Mouse (Mus musculus): ENCODE results near the gene Cpne5. TPM values are rescaled to one million over a fixed set of nuclear protein-coding genes. Genes with fewer than 3 reads are reported as not detected.
"Not testable (repeated sequence)": the region's sequence is repeated elsewhere in the genome, so short reads cannot be mapped to it uniquely, and the experiment has no call there.

The Cpne5 gene
- polyA plus RNA-seq, 1 experiment: not detected

DNA sequence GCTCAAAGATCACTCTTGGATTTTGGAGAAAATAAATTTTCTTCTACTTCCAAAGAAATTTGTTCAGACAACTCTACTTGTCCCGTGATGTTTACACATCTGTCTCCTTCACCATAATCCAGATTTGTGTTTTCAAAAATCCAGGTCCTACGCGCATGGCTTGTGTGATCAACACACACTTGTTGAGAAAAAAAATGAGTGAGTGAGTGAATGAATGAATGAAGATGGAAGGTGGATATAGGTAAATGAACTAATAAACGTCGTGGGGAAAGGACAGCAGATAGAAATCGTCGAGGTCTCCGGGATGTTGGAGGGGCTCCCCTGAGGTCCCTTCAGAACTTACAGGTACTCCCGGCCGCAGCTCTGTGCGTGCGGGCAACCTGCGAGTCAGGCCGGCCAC, 25.4 kb upstream of the Cpne5 start:
- peaks cover 5% of the 10 kb centered on the region; the same call in 1 of the 2 replicates for H3K4me1 ChIP-seq (ENCODE audit: control insufficient read depth, insufficient read depth, insufficient read length, low read length)
- H3K27ac ChIP-seq (replicated peaks; ENCODE audit: low read depth, low read length): peak overlapping the region; percentile 94
- H3K4me3 ChIP-seq (ENCODE audit: insufficient read depth, low read depth, low read length): peak overlapping the region; percentile 85

DNA sequence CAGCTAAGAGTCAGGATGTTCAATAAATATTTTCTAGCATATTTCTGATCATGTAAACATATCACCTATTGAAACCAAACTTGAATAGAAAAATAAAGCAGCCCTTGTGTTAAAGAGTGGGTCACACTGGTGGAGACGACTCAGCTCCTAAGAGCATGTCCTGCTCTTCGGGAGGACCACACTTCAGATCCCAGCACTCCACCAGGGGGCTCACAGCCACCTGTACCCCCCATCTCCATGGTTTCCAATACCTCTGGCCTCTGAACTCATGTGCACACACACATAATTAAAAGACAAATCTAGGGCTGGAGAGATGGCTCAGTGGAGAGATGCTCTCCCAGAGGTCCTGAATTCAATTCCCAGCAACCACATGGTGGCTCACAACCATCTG, 24.3 kb upstream of the Cpne5 start:
- H3K27ac ChIP-seq (replicated peaks; ENCODE audit: low read depth, low read length): no peak overlapping the region
- H3K4me1 ChIP-seq (ENCODE audit: control insufficient read depth, insufficient read depth, insufficient read length, low read length): peaks cover 9% of the 10 kb centered on the region
- no peak overlapping the region for H3K4me3 ChIP-seq (ENCODE audit: insufficient read depth, low read depth, low read length)

DNA sequence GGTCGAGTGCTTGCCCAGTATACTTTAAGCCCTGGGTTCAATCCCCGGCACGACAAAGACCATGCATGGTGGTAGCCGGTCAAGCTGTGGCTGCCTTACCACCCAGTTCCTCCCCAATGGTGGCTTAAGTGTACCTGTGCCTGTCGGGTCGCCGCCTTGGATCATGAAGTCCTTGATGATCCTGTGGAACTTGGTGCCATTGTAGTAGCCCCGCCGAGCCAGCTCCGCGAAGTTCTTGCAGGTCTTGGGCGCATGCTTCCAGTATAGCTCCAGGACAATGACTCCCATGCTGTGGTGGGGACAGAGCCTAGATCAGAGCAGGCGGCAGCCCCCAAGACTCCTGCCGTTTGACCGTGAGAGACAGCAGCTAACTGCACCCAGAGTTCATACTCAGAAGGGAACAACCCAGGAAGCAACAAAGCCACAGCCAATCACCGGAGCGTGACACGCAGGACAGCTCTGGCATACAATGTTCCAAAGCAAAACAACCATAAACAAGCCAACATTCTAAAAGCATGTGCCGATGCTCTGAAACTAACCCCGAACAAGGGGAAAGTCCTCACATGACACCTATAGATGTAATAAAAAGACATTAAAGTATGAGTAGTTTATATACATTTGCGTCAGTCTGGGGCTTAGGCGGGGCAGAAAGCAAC, 23.8 kb upstream of the Cpne5 start:
- H3K4me1 ChIP-seq (ENCODE audit: control insufficient read depth, insufficient read depth, insufficient read length, low read length): peaks cover 9% of the 10 kb centered on the region
- H3K4me3 ChIP-seq (ENCODE audit: insufficient read depth, low read depth, low read length): no peak overlapping the region
- no peak overlapping the region for H3K27ac ChIP-seq (replicated peaks; ENCODE audit: low read depth, low read length)

DNA sequence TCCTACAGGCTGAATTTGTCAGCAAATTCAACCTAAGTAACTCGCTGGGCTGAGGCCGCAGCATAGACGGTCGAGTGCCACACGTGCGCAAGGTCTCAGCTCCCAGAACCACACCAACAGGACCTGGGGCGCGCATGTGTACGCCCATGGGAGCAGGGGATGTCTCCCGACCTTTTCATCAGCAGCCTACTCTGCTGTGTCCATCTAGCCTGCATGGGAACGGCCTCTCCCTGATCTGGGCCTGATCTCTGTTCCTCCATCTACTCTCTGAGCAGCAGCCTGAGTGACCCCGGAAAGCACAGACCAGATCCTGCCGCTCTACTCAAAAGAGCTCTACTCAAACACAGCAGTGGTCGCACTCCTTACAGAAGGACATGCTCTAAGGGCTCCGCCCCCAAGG, 22.5 kb upstream of the Cpne5 start:
- H3K27ac ChIP-seq (replicated peaks; ENCODE audit: low read depth, low read length): no peak overlapping the region
- no peak overlapping the region for H3K4me3 ChIP-seq (ENCODE audit: insufficient read depth, low read depth, low read length)
- peaks cover 10% of the 10 kb centered on the region for H3K4me1 ChIP-seq (ENCODE audit: control insufficient read depth, insufficient read depth, insufficient read length, low read length)

DNA sequence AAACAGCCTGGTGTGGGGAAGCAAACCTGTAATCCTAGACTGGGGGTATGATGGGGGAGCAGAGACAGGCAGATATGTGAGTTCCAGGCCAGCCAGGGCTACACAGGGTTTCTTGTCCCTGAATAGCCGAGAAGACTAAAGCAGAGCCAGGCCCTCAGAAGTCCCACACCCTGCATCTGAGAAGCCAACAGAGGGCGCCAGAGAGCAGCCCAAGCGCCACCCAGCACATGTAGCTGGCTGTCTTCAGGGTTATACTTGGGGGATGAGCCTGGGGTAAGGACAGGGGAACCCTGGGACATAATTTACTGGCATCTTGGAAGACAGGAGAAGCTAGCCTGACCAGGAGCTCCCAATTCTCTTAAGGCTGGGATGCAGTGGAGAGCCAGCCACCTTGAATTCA, 21.5 kb upstream of the Cpne5 start:
- Histone ChIP-seq H3K4me1 (ENCODE audit: control insufficient read depth, insufficient read depth, insufficient read length, low read length) (peaks cover 11% of the 10 kb centered on the region), H3K4me3 (ENCODE audit: insufficient read depth, low read depth, low read length) (no peak overlapping the region), H3K27ac (replicated peaks; ENCODE audit: low read depth, low read length) (peak overlapping the region; percentile 78)

DNA sequence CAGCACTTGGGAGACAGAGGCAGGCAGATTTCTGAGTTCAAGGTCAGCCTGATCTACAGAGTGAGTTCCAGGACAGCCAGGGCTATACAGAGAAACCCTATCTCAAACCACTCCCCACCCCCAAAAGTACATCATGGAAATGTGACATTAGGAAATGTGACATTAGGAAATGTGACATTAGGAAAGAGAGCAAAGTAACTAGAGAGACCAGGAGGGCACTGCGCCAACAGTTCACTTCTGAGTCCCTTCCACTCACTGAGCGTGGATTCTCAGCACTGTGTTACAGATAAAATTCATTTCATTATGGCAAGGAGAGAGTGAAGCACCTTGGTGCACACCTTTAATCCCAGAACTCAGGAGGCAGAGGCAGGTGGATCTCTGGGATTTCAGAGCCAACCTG, 21.0 kb upstream of the Cpne5 start:
- H3K27ac ChIP-seq (replicated peaks; ENCODE audit: low read depth, low read length): peak overlapping the region; percentile 78
- peaks cover 14% of the 10 kb centered on the region for H3K4me1 ChIP-seq (ENCODE audit: control insufficient read depth, insufficient read depth, insufficient read length, low read length)

DNA sequence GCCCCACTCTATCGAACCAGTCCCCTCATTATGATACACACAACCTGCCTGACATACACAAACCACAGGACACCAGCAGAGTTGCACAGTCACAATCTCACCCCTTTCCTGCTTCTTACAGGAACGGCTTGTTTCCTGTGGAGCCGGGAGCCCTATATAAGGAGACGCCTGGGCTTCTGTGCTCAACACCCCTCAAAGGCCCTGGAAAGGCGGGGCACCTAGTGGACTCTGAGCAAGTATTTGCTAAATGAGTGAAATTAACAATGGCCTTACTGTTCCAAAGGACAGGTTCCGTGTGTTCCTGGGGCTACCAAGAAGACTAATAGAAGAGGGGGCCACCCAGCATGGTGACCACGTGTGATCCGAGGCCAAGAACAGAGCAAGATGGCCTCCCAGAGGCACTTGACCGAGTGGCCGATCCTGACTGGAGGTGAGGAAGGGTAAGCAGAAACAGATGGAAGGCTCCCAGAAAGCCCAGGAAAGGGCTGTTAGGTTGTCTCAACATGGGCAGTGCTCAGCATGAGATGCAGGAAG, 20.1 kb upstream of the Cpne5 start:
- Histone ChIP-seq H3K27ac (replicated peaks; ENCODE audit: low read depth, low read length) (peak overlapping the region; percentile 73), H3K4me1 (ENCODE audit: control insufficient read depth, insufficient read depth, insufficient read length, low read length) (peaks cover 16% of the 10 kb centered on the region), H3K4me3 (ENCODE audit: insufficient read depth, low read depth, low read length) (no peak overlapping the region)

More for the DNA sequence above, 21.0 kb upstream of the Cpne5 start:
- no peak overlapping the region for H3K4me3 ChIP-seq (ENCODE audit: insufficient read depth, low read depth, low read length)

DNA sequence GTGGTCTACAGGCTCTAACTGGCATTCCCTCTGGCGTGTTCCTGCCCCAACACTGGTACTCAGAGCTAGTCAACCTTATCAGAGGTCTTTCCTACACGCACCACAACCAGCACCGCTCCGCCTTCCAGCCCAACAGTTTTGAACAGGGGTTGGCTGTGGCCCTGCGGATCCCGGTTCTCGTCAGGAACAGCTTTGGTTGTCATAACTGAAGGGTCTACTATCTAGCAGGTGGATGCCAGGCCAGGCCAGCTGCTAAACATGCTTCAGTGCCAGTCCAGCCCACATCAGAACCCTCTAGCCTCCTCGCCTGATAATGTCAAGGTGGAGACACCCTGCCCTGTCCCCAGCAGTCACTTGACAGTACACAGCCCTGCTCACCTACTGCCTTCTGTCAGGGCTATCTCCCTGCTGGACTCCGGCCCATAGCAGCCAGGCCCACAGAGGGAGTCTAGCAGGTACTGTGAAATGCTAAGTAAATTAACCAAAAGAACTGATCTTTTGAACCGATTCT, 19.1 kb upstream of the Cpne5 start:
- Histone ChIP-seq H3K4me3 (ENCODE audit: insufficient read depth, low read depth, low read length) (no peak overlapping the region), H3K27ac (replicated peaks; ENCODE audit: low read depth, low read length) (no peak overlapping the region), H3K4me1 (ENCODE audit: control insufficient read depth, insufficient read depth, insufficient read length, low read length) (peaks cover 17% of the 10 kb centered on the region)

DNA sequence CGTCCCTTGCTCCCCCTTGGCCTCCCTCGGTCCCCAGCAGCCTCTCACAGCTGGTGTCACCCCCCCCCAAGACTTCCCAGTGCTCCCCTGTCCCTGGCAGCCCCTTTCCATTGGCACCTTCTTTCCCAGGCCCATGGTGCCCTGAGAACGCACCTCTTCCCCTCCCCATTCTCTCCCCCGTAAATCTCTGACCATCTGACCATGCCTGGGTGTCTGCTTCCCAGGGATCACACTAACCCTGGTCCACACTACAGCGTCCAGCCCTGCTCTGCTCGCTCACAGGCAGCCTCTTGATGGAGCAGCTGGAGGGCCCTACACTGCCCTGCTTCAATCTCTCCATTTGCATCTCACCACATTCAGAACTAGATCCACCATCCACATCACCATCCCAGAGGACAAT, 18.5 kb upstream of the Cpne5 start:
- Histone ChIP-seq H3K27ac (replicated peaks; ENCODE audit: low read depth, low read length) (no peak overlapping the region; the same call in 1 of the 2 replicates), H3K4me1 (ENCODE audit: control insufficient read depth, insufficient read depth, insufficient read length, low read length) (peaks cover 20% of the 10 kb centered on the region), H3K4me3 (ENCODE audit: insufficient read depth, low read depth, low read length) (no peak overlapping the region)

DNA sequence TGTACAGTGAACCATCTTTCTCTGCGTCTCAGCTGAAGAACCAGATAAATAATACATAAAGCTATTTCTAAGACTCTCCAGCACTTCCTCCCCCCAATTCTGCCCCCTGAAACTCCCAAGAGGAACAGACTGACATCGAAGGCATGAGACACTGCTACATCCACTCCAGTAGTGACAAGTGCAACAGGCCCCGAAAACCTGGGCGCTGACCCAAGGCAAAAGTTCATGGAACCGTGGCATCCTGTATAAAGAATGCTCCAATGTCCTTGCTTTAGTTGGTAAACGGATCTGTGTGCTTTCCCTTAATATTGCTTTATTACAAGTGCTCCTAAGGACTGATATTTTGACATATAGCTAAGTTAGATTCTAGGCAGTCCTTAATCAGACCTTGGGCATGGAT, 16.8 kb upstream of the Cpne5 start:
- Histone ChIP-seq H3K27ac (replicated peaks; ENCODE audit: low read depth, low read length) (peak overlapping the region; percentile 30), H3K4me1 (ENCODE audit: control insufficient read depth, insufficient read depth, insufficient read length, low read length) (peaks cover 32% of the 10 kb centered on the region)
- not testable (repeated sequence) for H3K4me3 ChIP-seq (ENCODE audit: insufficient read depth, low read depth, low read length)

DNA sequence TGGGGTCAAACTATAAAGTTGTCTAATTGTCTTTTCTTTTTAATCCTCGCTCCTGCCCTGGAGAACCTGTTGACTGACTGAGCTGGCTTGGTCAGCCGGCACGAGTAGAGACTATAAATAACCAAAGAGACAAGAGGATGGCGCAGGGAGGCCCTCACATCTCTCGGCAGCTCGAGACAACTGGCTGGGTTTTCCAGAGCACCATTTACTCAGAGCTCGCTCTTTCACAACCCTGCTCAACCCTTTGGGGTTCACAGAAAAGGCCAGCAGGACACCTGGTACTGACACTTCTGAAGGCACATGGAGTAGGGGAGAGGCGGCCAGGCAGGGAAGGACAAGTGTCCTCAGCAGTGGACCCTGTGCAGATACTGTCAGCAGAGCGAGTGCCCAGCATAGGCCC, 15.7 kb upstream of the Cpne5 start:
- H3K4me1 ChIP-seq (ENCODE audit: control insufficient read depth, insufficient read depth, insufficient read length, low read length): peaks cover 39% of the 10 kb centered on the region
- H3K27ac ChIP-seq (replicated peaks; ENCODE audit: low read depth, low read length): peak overlapping the region; percentile 14; the same call in 1 of the 2 replicates
- H3K4me3 ChIP-seq (ENCODE audit: insufficient read depth, low read depth, low read length): no peak overlapping the region

DNA sequence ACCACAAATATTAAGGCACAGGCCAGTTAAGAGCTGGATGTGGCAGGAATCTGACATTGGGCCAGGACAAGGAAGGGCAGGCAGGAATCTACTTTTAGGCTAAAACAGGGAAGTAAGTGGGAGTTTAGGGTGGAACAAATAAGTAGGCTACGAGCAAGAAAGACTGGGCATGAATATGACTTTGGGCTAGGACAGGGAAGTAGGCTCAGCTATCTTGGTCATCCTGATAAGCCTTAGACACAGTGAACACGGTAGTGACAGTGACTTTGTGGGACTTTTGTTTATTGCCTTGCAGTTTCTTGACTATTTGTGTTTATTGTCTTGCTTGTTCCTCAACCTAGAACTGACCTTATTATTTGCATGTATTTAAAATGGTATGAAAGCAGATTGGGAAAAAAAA, 15.3 kb upstream of the Cpne5 start:
- Histone ChIP-seq H3K27ac (replicated peaks; ENCODE audit: low read depth, low read length) (peak overlapping the region; percentile 9; the same call in 1 of the 2 replicates), H3K4me3 (ENCODE audit: insufficient read depth, low read depth, low read length) (no peak overlapping the region), H3K4me1 (ENCODE audit: control insufficient read depth, insufficient read depth, insufficient read length, low read length) (peaks cover 35% of the 10 kb centered on the region)

DNA sequence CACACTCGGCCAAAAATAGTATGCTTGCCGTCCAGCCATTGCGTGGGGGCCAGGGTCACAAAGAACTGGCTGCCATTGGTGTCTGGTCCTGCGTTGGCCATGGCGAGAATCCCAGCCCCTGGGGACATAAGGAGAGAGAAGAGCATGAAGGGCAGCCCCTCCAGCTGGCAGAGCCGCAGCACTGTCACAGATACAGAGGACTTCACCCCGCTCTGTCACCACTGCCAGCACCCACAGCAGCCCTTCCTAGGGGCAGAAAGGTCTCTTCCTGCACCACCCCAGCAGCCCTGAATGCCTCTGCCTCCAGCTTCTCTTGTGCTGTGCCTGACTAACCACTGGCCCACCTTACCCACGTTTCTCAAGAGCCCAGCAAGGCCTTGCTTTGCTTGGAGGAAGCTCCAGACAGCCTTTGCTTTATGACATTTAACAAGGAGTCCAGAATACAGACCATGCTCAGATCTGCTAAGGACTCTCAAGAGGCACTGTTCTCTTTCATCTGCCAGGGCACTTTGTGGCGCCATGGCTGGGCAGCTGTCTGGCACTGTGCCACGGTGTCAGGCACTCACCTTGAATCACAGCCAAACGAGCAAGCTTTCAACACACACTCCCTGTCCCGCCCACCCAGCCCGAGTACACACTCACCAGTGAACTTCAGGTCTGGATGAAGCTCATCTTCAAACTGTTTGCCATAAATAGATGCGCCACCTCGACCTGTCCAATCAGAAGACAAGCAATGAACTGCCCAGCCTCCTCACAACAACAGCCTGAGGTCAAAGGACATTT, 13.8 kb upstream of the Cpne5 start:
- Histone ChIP-seq H3K4me1 (ENCODE audit: control insufficient read depth, insufficient read depth, insufficient read length, low read length) (peaks cover 34% of the 10 kb centered on the region), H3K27ac (replicated peaks; ENCODE audit: low read depth, low read length) (peak overlapping the region; percentile 31; the same call in 1 of the 2 replicates), H3K4me3 (ENCODE audit: insufficient read depth, low read depth, low read length) (no peak overlapping the region)

DNA sequence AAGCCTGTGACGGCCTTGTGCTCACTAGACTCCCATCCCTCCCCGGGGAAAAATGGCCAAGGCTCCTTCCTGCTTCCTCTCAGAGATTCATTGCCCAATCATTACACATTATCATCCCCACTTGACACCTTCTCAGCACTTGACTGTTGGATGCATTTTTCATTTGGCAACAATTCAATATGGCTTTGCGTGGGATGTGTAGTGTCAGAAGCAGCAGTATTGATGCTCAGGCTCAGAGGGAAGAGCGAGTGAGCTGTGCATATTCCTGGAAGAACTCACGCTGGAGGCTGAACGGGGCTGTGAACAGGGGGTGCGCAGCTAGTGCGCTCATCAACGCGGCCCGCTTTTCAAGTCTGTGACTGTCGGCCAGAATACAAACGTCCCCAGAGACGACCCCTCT, 13.0 kb upstream of the Cpne5 start:
- H3K4me3 ChIP-seq (ENCODE audit: insufficient read depth, low read depth, low read length); H3K27ac ChIP-seq (replicated peaks; ENCODE audit: low read depth, low read length): not testable (repeated sequence)
- peaks cover 34% of the 10 kb centered on the region for H3K4me1 ChIP-seq (ENCODE audit: control insufficient read depth, insufficient read depth, insufficient read length, low read length)

DNA sequence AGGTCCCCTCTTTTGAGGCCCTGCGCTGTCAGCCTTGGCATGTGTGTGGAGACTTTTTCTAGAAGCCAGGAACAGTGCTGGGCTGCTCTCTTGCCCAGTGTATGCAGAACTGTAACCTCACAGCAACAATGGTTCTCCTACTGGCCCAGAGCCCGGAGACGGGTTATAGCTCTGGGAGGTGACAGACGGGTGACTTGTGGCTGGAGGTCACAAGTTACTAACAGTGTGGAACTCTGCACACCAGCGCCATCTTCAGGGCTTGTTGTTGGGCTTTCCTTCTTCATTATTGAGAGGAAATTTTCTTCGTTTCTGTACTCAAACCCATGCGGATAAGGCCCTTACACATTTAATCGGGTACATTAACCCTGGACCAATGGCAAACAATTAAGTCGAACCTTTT, 11.5 kb upstream of the Cpne5 start:
- peaks cover 31% of the 10 kb centered on the region for H3K4me1 ChIP-seq (ENCODE audit: control insufficient read depth, insufficient read depth, insufficient read length, low read length)
- no peak overlapping the region for H3K4me3 ChIP-seq (ENCODE audit: insufficient read depth, low read depth, low read length)
- H3K27ac ChIP-seq (replicated peaks; ENCODE audit: low read depth, low read length): peak overlapping the region; percentile 50

Data from brown adipose tissue, adult 24 weeks (tissue).